Mouse (Mus musculus) heart, embryonic 10.5 days (tissue): ENCODE measurements around the gene 4930519G04Rik. TPM values are rescaled to one million over a fixed set of nuclear protein-coding genes. Genes with fewer than 3 reads are reported as not detected.
"Not testable (repeated sequence)": the region's sequence is repeated elsewhere in the genome, so short reads cannot be mapped to it uniquely, and the experiment has no call there.

Experiments
- DNase-seq: peaks from one replicate; pipeline ENCODE4 v3.0.0-alpha.2; 2017; ENCODE audit warnings: low spot score
- H3K27ac ChIP-seq: fragments of 300-500 bp; sonication (generic); 2 replicates; pipeline ENCODE4 v1.5.1; 2016; ENCODE audit warnings: mild to moderate bottlenecking
- H3K27me3 ChIP-seq: fragments of 300-500 bp; sonication (generic); 2 replicates; pipeline ENCODE4 v1.6.1; 2016; ENCODE audit warnings: mild to moderate bottlenecking; ENCODE audit not compliant: poor library complexity, insufficient read depth, severe bottlenecking
- H3K36me3 ChIP-seq: fragments of 300-500 bp; sonication (generic); 2 replicates; pipeline ENCODE4 v1.6.1; 2016; ENCODE audit warnings: mild to moderate bottlenecking, moderate library complexity
- H3K4me1 ChIP-seq: fragments of 300-500 bp; sonication (generic); 2 replicates; pipeline ENCODE4 v1.6.1; 2016; ENCODE audit warnings: mild to moderate bottlenecking
- H3K4me3 ChIP-seq: fragments of 300-500 bp; sonication (generic); 2 replicates; pipeline ENCODE4 v1.5.1; 2016; ENCODE audit warnings: mild to moderate bottlenecking, moderate library complexity
- H3K9me3 ChIP-seq: fragments of 300-500 bp; sonication (generic); 2 replicates; pipeline ENCODE4 v1.6.1; 2016; ENCODE audit warnings: mild to moderate bottlenecking, moderate library complexity
- WGBS: fragments of 180-500 bp; shearing (Covaris S2); methylation state at CpG from one replicate; pipeline ENCODE4 v1.1.7; 2016; 5-methylcytosine and 5-hydroxymethylcytosine counted together
- polyA plus RNA-seq: library from polyadenylated mRNA; unstranded; fragments of >200 nt; fragmentation: Nextera tagmentation; extraction: Ambion mirVana; gene quantifications from 2 replicates; pipeline ENCODE4 v1.2.1, GENCODE M21; 2016

4930519G04Rik gene
- polyA plus RNA-seq, 1 experiment from 2014 or later, result not detected

GRCm38 (mm10) chr5:114818124-114818523, 35.3 kb upstream of the 4930519G04Rik start:
- WGBS, result 78% methylated on average over 11 of the region's 11 CpGs
- peaks cover 21% of the 10 kb centered on the region for H3K36me3 ChIP-seq
- H3K4me3 ChIP-seq, result no peak overlapping the region
- H3K27ac ChIP-seq, result no peak overlapping the region
- DNase-seq, result no peak
- H3K4me1 ChIP-seq, result peaks cover 5% of the 10 kb centered on the region
- H3K27me3 ChIP-seq, result no peaks in the 10 kb centered on the region
- H3K9me3 ChIP-seq, result no peaks in the 10 kb centered on the region

GRCm38 (mm10) chr5:114822796-114823688, 30.4 kb upstream of the 4930519G04Rik start, which contains the start of gene 1500011B03Rik:
1500011B03Rik (minus strand) TSS chr5:114823468.
- Histone ChIP-seq H3K27me3 (no peaks in the 10 kb centered on the region), H3K4me1 (peaks cover 13% of the 10 kb centered on the region; the same call in 1 of the 2 replicates), H3K27ac (peak within 1 kb of the TSS; percentile 89), H3K36me3 (peaks cover 18% of the 10 kb centered on the region), H3K9me3 (no peaks in the 10 kb centered on the region), H3K4me3 (peak within 1 kb of the TSS; percentile 90)
- DNase-seq, result peak; percentile 94
- 9% methylated on average over 53 of the region's 53 CpGs for WGBS

GRCm38 (mm10) chr5:114824197-114824596, 29.3 kb upstream of the 4930519G04Rik start:
- H3K27me3 ChIP-seq, result no peaks in the 10 kb centered on the region
- H3K27ac ChIP-seq, result no peak overlapping the region
- DNase-seq, result no peak
- peaks cover 18% of the 10 kb centered on the region for H3K36me3 ChIP-seq
- no peaks in the 10 kb centered on the region for H3K9me3 ChIP-seq
- WGBS, result 19% methylated on average over 9 of the region's 9 CpGs
- peak overlapping the region; percentile 23 for H3K4me3 ChIP-seq
- H3K4me1 ChIP-seq, result peaks cover 13% of the 10 kb centered on the region; the same call in 1 of the 2 replicates

GRCm38 (mm10) chr5:114825978-114826691, 27.3 kb upstream of the 4930519G04Rik start:
- Histone ChIP-seq H3K4me3 (peak overlapping the region; percentile 62), H3K27ac (peak overlapping the region; percentile 82), H3K27me3 (no peaks in the 10 kb centered on the region), H3K36me3 (peaks cover 13% of the 10 kb centered on the region), H3K4me1 (peaks cover 13% of the 10 kb centered on the region; the same call in 1 of the 2 replicates), H3K9me3 (no peaks in the 10 kb centered on the region)
- DNase-seq, result peak; percentile 97
- 8% methylated on average over 27 of the region's 27 CpGs for WGBS

- Histone ChIP-seq H3K27me3 (no peaks in the 10 kb centered on the region), H3K9me3 (no peaks in the 10 kb centered on the region), H3K4me3 (no peak overlapping the region), H3K27ac (no peak overlapping the region), H3K36me3 (0 out of 2 replicates have a peak, but pooled peaks cover under 1% of the 10 kb centered on the region), H3K4me1 (peaks cover 13% of the 10 kb centered on the region; the same call in 1 of the 2 replicates)
- DNase-seq, result no peak
- WGBS, result 90% methylated on average over 12 of the region's 12 CpGs
Measured at GRCm38 (mm10) chr5:114827427-114827826, 26.0 kb upstream of the 4930519G04Rik start.

- no peak overlapping the region for H3K27ac ChIP-seq
- no peak overlapping the region for H3K4me3 ChIP-seq
- no peak for DNase-seq
- peaks cover 9% of the 10 kb centered on the region; the same call in 1 of the 2 replicates for H3K4me1 ChIP-seq
- WGBS, result 61% methylated on average over 3 of the region's 3 CpGs
- H3K9me3 ChIP-seq, result no peaks in the 10 kb centered on the region
- no peaks in the 10 kb centered on the region for H3K36me3 ChIP-seq
- H3K27me3 ChIP-seq, result no peaks in the 10 kb centered on the region
Measured at GRCm38 (mm10) chr5:114829740-114830139, 23.7 kb upstream of the 4930519G04Rik start.

GRCm38 (mm10) chr5:114836886-114837285, 16.6 kb upstream of the 4930519G04Rik start:
- no peaks in the 10 kb centered on the region for H3K36me3 ChIP-seq
- H3K4me3 ChIP-seq, result no peak overlapping the region
- H3K9me3 ChIP-seq, result no peaks in the 10 kb centered on the region
- H3K27me3 ChIP-seq, result no peaks in the 10 kb centered on the region; the same call in 1 of the 2 replicates
- DNase-seq, result no peak
- H3K27ac ChIP-seq, result no peak overlapping the region
- WGBS, result 29% methylated on average over 12 of the region's 12 CpGs
- peaks cover 3% of the 10 kb centered on the region; the same call in 1 of the 2 replicates for H3K4me1 ChIP-seq

GRCm38 (mm10) chr5:114840481-114840880, 13.0 kb upstream of the 4930519G04Rik start:
- not testable (repeated sequence) for H3K27ac ChIP-seq, H3K9me3 ChIP-seq, H3K36me3 ChIP-seq, H3K4me3 ChIP-seq, H3K4me1 ChIP-seq, DNase-seq, H3K27me3 ChIP-seq
- 75% methylated on average over 5 of the region's 5 CpGs for WGBS

GRCm38 (mm10) chr5:114842155-114842554, 11.3 kb upstream of the 4930519G04Rik start:
- H3K27ac ChIP-seq, H3K36me3 ChIP-seq, H3K4me3 ChIP-seq, H3K4me1 ChIP-seq, DNase-seq, H3K9me3 ChIP-seq: not testable (repeated sequence)
- H3K27me3 ChIP-seq, result peaks cover 17% of the 10 kb centered on the region
- 63% methylated on average over 3 of the region's 3 CpGs for WGBS

GRCm38 (mm10) chr5:114842674-114843073, 10.8 kb upstream of the 4930519G04Rik start:
- H3K4me3 ChIP-seq, result no peak overlapping the region
- no peaks in the 10 kb centered on the region for H3K9me3 ChIP-seq
- H3K4me1 ChIP-seq, result peaks cover 5% of the 10 kb centered on the region
- WGBS, result 60% methylated on average over 5 of the region's 5 CpGs
- H3K36me3 ChIP-seq, result no peaks in the 10 kb centered on the region
- H3K27me3 ChIP-seq, result peaks cover 17% of the 10 kb centered on the region
- H3K27ac ChIP-seq, result peak overlapping the region; percentile 29; the same call in 1 of the 2 replicates
- no peak for DNase-seq

GRCm38 (mm10) chr5:114844371-114844770, 9.1 kb upstream of the 4930519G04Rik start:
- WGBS, result 71% methylated on average over 2 of the region's 2 CpGs
- not testable (repeated sequence) for H3K36me3 ChIP-seq, H3K9me3 ChIP-seq, H3K4me3 ChIP-seq, H3K27ac ChIP-seq, H3K4me1 ChIP-seq, DNase-seq
- H3K27me3 ChIP-seq, result peaks cover 24% of the 10 kb centered on the region

- WGBS, result 79% methylated on average over 20 of the region's 20 CpGs
- no peak for DNase-seq
Measured at GRCm38 (mm10) chr5:114851565-114852236, 1.8 kb upstream of the 4930519G04Rik start.

More at GRCm38 (mm10) chr5:114851565-114852236, 1.8 kb upstream of the 4930519G04Rik start:
- Histone ChIP-seq H3K27ac (no peak overlapping the region), H3K4me3 (no peak overlapping the region), H3K27me3 (peaks cover 32% of the 10 kb centered on the region), H3K9me3 (no peaks in the 10 kb centered on the region), H3K36me3 (no peaks in the 10 kb centered on the region), H3K4me1 (no peaks in the 10 kb centered on the region)
